Mouse (Mus musculus) neutrophil, adult 83 days (primary cell): ENCODE data around the gene Slc35f4. TPM values are rescaled to one million over a fixed set of nuclear protein-coding genes. Genes with fewer than 3 reads are reported as not detected.

Experiments
- total RNA-seq, 2 experiments: library from RNA; stranded (reverse); gene quantifications; one replicate each; pipeline ENCODE4 v1.2.4; 2023

The Slc35f4 gene
- total RNA-seq: not detected

GRCm38 (mm10) chr14:49525931-49526291, at the start of gene Slc35f4:
Gene Slc35f4, minus strand, starts transcription at chr14:49526046.

